Mouse (Mus musculus) retina, adult 2 months (tissue): ENCODE results near the gene Epb41l3.

ENCODE experiments used
- DNase-seq: peaks from one replicate; pipeline ENCODE4 v3.0.0-alpha.2; 2012; ENCODE audit warnings: low read depth, low spot score

Gene Epb41l3

DNA sequence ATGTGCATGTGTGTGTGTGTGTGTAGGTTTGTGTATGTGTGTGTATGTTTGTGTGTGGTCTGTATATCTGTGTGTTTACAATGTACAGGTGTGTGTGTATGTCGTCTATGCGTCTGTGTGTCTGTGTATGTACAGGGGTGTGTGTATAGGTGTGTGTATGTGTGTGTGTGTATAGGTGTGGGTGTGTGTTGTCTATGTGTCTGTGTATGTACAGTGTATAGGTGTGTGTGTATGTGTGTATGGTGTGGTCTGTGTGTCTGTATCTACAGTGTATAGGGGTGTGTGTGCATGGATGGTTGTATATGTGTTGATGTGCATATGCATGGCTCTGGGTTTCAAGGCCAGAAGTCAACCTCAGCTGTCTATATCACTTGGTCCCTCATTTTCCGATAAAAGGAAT lies 161.7 kb downstream of the Epb41l3 start:
- DNase-seq = no peak

DNA sequence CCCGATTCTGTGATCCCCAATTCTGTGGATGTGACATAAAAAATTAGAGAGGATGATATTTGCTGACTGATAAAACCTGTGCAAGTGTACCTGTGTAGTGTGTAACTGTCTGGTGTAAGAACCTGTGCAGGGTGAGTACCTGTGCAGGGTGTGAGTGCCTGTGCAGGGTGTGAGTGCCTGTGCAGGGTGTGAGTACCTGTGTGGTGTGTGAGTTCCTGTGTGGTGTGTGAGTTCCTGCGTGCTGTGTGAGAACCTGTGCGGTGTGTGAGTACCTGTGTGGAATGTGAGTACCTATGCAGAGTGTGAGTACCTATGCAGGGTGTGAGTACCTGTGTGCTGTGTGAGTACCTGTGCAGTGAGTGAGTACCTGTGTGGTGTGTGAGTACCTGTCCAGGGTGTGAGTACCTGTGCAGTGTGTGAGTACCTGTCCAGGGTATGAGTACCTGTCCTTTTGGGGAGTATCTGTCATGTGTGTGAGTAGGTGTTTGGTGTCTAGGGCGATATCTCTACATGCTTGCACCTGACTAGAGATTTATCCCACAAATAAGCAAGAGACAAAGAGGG lies 163.4 kb downstream of the Epb41l3 start:
- no peak for DNase-seq

DNA sequence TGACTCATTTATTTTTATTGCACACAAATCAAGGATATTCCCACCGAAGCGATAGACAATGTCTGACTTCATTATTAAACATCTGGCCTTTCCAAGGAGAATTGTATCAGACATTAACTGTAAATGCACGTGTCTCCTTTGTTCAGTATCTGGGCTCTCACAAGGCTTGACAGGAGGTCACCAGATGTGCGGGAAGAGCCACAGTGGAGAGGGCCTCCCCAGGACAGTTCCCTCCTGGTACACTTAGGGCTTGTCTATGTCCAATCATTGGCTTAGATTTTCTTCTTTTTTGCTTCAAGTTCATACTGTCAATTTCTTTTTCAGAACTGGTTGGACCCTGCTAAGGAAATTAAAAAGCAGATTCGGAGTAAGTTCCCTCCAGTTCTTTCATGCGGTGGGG lies 163.9 kb downstream of the Epb41l3 start:
- DNase-seq = no peak

- no peak for DNase-seq
These were observed 180.4 kb downstream of the Epb41l3 start for GRCm38 (mm10) chr17:69255834-69256233.

- no peak for DNase-seq
These were observed 181.0 kb downstream of the Epb41l3 start for GRCm38 (mm10) chr17:69256441-69256840.

GRCm38 (mm10) chr17:69263810-69264565 lies 188.5 kb downstream of the Epb41l3 start:
- no peak for DNase-seq

GRCm38 (mm10) chr17:69265171-69265570 lies 189.7 kb downstream of the Epb41l3 start:
- no peak for DNase-seq

DNA sequence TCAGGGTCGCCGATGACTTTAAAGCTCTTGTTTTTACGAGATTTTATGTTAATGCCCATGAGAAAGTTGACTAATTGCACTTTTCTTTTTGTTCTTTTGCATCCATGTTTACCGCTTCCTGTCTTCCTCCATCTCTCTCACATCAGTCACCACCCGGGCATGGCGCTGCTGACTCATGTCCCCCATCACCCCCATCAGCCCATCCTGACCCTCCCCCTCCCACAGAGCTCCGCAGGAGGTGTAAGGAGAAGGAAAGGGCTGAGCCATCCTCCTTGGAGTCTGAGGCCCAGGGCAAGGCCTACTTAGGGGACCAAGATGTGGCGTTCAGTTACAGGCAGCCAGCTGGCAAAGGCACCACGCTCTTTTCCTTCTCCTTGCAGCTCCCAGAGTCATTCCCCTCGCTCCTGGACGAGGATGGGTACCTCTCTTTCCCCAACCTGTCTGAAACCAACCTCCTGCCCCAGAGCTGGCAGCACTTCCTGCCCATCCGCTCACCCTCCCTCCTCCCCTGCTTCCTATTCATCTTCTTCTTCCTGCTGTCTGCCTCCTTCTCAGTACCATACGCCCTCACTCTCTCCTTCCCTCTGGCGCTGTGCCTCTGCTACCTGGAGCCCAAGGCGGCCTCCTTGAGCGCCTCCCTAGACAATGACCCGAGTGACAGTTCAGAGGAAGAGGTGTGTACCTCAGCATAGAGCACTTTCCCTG lies 190.4 kb downstream of the Epb41l3 start:
- DNase-seq = no peak

DNA sequence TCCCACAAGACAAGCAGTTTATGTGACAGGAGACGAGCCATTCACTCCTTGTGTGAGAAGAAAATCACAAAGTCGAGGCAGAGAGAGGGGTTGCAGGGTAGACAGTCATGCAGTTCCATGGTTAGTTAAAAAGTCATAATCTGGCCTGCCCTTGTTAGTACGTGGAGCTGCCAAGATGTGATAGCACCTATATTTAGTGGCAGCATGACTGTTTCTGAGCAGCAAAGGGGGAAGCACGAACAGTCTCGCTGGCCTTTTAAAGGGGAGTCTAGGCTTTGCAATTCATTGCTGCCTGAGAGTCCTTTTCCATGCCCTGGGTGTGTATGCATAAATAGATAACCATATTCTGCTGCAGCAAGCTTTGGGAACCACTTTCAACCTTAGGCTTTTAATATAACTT lies 191.5 kb downstream of the Epb41l3 start:
- no peak for DNase-seq

- no peak for DNase-seq
These were observed 192.0 kb downstream of the Epb41l3 start for GRCm38 (mm10) chr17:69267526-69267925.

- DNase-seq = no peak
These were observed 201.9 kb downstream of the Epb41l3 start for GRCm38 (mm10) chr17:69277362-69277761.

DNA sequence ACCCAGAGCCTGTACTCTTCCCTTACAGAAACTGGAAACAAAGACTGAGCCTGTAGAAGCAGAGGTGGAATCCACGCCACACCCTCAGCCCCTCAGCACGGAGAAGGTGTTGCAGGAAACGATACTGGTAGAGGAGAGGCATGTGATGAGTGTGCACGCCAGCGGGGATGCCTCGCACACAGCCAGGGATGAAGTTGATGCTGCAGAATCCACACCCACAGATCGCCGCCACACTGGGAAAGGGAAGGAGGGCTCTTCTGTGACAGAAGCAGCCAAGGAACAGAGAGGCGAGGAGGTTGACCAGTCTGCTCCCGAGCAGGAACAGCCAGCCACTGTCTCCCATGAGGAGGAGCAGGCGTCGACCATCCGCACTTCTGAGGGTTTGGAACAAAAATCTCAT lies 209.0 kb downstream of the Epb41l3 start:
- no peak for DNase-seq

DNA sequence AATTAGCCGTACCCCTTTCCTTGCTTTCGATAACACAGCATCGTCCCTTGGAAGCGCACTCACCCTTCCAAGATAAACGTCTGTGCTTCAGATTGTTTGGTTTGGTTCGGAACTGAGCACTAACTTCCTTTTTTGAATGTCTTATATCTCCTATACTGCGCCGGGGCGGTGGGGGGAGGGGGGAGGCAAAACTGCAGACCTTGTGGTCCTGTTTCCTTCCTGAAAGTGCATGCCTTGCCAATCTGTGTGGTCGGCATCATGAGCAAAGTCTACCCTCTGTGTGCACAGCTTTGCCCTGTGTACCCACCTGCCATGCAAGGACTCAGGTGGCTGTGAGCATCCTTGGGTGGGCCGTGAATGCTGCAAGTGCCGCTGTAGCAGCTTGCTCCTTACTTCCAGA lies 212.6 kb downstream of the Epb41l3 start:
- no peak for DNase-seq

- DNase-seq = no peak
These were observed 214.8 kb downstream of the Epb41l3 start for GRCm38 (mm10) chr17:69290272-69290671.

DNA sequence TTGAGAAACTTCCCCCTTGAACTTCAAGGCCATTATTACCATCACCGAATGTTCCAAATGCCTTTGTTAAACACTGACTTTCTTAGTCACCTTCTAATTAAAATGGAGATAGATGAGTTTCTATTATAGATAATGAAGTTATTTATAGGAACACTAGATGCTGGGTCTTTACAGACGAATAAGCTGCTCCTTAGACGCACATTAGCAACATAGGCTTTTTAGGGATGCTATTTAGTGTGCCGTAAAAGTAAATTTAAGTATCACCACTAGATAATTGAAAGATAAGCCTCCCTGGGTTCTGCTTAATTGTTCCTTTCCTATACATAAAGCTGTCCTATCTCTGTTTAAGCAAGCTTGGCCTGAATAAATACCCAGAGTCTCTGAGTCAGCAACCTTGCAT lies 226.1 kb downstream of the Epb41l3 start:
- no peak for DNase-seq

GRCm38 (mm10) chr17:69303579-69304274 lies 228.2 kb downstream of the Epb41l3 start:
- no peak for DNase-seq

GRCm38 (mm10) chr17:69307636-69308035 lies 232.2 kb downstream of the Epb41l3 start:
- DNase-seq = no peak

- no peak for DNase-seq
These were observed 234.4 kb downstream of the Epb41l3 start for GRCm38 (mm10) chr17:69309872-69310271.

GRCm38 (mm10) chr17:69320496-69320895 lies 245.0 kb downstream of the Epb41l3 start:
- DNase-seq = no peak

GRCm38 (mm10) chr17:69322721-69323120 lies 247.2 kb downstream of the Epb41l3 start:
- no peak for DNase-seq
